Mouse (Mus musculus): ENCODE measurements around the gene Tmem169. TPM values are rescaled to one million over a fixed set of nuclear protein-coding genes. Genes with fewer than 3 reads are reported as not detected.
"Not testable (repeated sequence)": the region's sequence is repeated elsewhere in the genome, so short reads cannot be mapped to it uniquely, and the experiment has no call there.

Tmem169 gene
- 5.5 and 6.3 TPM in 2 replicates for polyA plus RNA-seq (2016; fragmentation: Nextera tagmentation; extraction: Ambion mirVana)

DNA sequence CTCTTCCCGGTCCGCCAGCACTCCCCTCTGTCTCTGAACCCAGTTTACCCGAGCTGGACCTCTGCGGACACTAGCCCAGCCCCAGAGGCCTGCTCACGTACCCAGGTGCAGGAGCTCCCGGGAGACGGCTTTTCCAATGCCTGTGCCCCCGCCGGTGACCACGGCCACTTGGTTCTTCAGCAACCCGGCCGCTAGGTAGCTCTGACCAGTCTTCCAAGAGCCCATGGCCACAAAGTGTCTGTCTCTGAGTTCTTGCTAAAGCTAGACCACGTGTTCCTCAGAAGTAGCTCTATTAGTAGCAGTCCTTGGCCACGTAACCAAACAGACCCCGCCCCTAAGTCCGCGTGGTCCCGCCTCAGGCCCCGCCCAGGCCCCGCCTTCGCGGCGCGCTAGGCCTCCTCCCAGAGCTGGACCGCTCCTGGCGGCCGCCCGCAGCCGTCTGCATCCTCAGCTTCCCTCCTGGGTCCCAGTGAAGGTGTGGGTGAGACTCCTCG lies at the start of gene Tmem169, which contains the start of gene Pecr:
Gene Tmem169 (plus strand): TSS at position 378 of the 494 bp plus-strand sequence.
Gene Pecr (minus strand): TSS at position 323 of the 494 bp plus-strand sequence.
- Histone ChIP-seq H3K4me1 (replicated peaks) (0 out of 2 replicates have a peak, but pooled peaks cover 10% of the 10 kb centered on the region), H3K9ac (replicated peaks) (peak within 1 kb of the TSS; percentile 67), H3K36me3 (no peaks in the 10 kb centered on the region), H3K9me3 (no peaks in the 10 kb centered on the region), H3K27ac (peak within 1 kb of the TSS; percentile 79), H3K4me2 (peak within 1 kb of the TSS; percentile 82), H3K27me3 (0 out of 2 replicates have a peak, but pooled peaks cover 3% of the 10 kb centered on the region), H3K4me3 (replicated peaks) (peak within 1 kb of the TSS; percentile 59)
- under 1% methylated on average over 30 of the region's 30 CpGs for WGBS
- ATAC-seq (ENCODE audit: insufficient number of reproducible peaks, insufficient read depth, low FRiP score, low TSS enrichment, low read depth): peak; percentile 99

DNA sequence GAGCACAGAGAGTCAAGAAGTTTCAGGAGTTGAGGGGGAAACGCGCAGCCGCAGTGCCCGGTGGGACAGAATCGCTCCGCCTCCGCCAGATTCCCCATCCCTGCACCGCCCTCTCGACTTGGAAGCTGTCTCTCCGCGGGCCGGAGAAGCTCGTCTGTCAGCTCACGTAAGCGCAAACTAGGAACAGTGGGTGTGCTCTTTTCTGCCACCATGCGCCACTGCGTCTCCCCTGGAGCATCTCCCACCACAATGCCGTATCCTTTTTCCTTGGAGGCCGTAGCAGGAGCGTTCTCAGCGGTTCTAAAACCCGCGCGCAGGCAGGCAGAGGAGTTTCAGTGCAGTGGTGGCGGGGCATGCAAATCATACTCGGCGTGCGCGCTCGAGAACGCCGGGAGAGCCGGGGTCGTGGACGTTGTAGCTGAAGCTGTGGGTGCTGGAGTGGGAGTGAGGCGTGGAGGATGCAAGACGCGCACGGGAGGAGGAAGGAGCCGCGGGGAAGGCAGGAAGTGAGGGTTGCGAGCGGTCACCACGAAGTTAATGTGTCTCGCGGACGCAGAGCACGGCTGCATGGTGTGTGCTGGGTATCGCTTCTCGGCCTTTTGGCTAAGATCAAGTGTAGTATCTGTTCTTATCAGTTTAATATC lies 47.7 kb upstream of the Tmem169 start:
- under 1% methylated on average over 35 of the region's 50 CpGs for WGBS
- peak overlapping the region; percentile 81 for H3K27ac ChIP-seq
- peak overlapping the region; percentile 57 for H3K4me3 ChIP-seq (replicated peaks)
- H3K4me2 ChIP-seq: peak overlapping the region; percentile 64
- H3K9me3 ChIP-seq; H3K36me3 ChIP-seq; H3K4me1 ChIP-seq (replicated peaks): not testable (repeated sequence)
- peak overlapping the region; percentile 60 for H3K9ac ChIP-seq (replicated peaks)
- H3K27me3 ChIP-seq: peaks cover 14% of the 10 kb centered on the region
- ATAC-seq (ENCODE audit: insufficient number of reproducible peaks, insufficient read depth, low FRiP score, low TSS enrichment, low read depth): peak; percentile 72

DNA sequence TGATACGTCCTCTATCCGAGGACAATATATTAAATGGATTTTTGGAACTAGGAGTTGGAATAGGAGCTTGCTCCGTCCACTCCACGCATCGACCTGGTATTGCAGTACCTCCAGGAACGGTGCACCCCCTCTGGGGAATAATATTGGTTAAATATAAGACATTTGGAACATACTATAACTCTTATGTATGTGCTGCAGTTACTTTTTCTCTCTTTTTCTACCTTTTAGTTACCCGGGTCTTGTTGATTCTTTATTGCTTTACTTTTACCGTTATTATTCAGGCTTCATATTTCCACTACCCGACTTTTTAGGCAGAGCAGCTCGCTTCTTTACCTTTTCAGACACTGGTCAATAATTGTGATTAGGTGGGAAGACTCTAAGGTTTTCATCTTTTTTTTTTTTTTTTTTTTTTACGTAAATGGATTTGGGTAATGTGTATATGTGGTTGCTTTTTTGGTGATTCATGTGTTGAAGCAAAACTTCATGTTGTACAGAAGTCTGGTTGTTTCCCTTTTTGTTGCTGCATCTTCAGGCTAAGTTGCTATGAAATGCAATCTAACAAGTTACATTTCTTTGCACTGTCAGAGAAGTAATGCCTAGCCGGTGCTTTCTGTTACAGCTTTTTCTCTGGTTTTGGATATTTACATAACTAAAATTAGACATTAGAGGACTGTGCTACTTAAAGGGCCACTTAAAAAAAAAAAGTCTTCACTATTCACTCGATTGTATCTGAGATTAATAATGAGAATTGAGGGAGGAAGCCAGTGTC lies 47.0 kb upstream of the Tmem169 start:
- H3K27ac ChIP-seq: no peak overlapping the region
- peak overlapping the region; percentile 21; the same call in 1 of the 2 replicates for H3K4me3 ChIP-seq (replicated peaks)
- no peak overlapping the region for H3K9ac ChIP-seq (replicated peaks)
- no peaks in the 10 kb centered on the region for H3K36me3 ChIP-seq
- H3K9me3 ChIP-seq: no peaks in the 10 kb centered on the region
- peaks cover 14% of the 10 kb centered on the region for H3K27me3 ChIP-seq
- peak overlapping the region; percentile 44 for H3K4me2 ChIP-seq
- H3K4me1 ChIP-seq (replicated peaks): peaks cover 9% of the 10 kb centered on the region
- WGBS: 5% methylated on average over 11 of the region's 13 CpGs
- ATAC-seq (ENCODE audit: insufficient number of reproducible peaks, insufficient read depth, low FRiP score, low TSS enrichment, low read depth): peak; percentile 80; the same call in 1 of the 2 replicates

DNA sequence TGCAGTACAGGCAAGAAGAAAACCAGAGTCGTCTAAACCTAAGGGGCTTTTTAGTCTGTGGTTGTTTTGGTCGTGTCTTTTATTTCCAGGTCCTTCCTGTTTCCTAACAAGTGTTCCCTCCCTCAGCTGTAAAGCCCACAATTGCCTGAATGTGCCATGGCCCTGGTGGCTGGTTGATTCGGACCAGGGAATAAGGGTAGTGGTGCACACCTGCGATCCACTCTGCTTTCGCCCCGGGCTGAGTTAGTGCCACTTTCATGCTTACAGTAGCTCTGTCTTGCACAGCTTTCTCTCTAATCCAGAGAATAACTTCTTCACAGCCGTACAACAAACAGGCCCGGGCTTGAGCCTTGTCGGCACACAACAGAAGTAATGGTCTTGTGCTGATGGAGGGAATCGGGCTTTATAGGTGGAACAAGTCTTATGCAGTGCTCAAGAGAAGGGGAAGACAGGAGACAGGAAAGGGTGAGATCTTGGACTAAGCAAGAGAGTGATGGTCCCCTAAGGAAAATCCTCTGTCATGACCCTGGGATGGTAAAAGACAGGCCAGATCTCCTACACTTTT lies 46.1 kb upstream of the Tmem169 start:
- peak overlapping the region; percentile 44 for H3K4me2 ChIP-seq
- peaks cover 9% of the 10 kb centered on the region for H3K4me1 ChIP-seq (replicated peaks)
- no peaks in the 10 kb centered on the region for H3K36me3 ChIP-seq
- H3K27me3 ChIP-seq: peaks cover 14% of the 10 kb centered on the region
- H3K4me3 ChIP-seq (replicated peaks): 0 out of 2 replicates have a peak overlapping the region, but pooled peaks have one; percentile 13
- 0 out of 2 replicates have a peak overlapping the region, but pooled peaks have one; percentile 27 for H3K9ac ChIP-seq (replicated peaks)
- 57% methylated on average over 10 of the region's 10 CpGs for WGBS
- H3K27ac ChIP-seq: no peak overlapping the region; the same call in 1 of the 2 replicates
- no peak for ATAC-seq (ENCODE audit: insufficient number of reproducible peaks, insufficient read depth, low FRiP score, low TSS enrichment, low read depth)
- no peaks in the 10 kb centered on the region for H3K9me3 ChIP-seq

DNA sequence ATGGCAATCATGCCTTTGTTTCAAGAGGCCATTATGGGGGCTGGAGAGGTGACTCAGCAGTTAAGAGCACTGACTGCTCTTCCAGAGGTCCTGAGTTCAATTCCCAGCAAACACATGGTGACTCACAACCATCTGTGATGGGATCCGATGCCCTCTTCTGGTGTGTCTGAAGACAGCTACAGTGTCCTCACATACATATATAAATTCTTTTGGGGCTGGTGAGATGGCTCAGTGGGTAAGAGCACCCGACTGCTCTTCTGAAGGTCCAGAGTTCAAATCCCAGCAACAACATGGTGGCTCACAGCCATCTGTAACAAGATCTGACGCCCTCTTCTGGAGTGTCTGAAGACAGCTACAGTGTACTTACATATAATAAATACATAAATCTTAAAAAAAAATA lies 45.1 kb upstream of the Tmem169 start:
- not testable (repeated sequence) for ATAC-seq (ENCODE audit: insufficient number of reproducible peaks, insufficient read depth, low FRiP score, low TSS enrichment, low read depth); H3K4me3 ChIP-seq (replicated peaks); H3K9ac ChIP-seq (replicated peaks); H3K4me1 ChIP-seq (replicated peaks); H3K36me3 ChIP-seq; H3K4me2 ChIP-seq; H3K9me3 ChIP-seq; H3K27ac ChIP-seq
- peaks cover 14% of the 10 kb centered on the region for H3K27me3 ChIP-seq
- 79% methylated on average over 3 of the region's 3 CpGs for WGBS

DNA sequence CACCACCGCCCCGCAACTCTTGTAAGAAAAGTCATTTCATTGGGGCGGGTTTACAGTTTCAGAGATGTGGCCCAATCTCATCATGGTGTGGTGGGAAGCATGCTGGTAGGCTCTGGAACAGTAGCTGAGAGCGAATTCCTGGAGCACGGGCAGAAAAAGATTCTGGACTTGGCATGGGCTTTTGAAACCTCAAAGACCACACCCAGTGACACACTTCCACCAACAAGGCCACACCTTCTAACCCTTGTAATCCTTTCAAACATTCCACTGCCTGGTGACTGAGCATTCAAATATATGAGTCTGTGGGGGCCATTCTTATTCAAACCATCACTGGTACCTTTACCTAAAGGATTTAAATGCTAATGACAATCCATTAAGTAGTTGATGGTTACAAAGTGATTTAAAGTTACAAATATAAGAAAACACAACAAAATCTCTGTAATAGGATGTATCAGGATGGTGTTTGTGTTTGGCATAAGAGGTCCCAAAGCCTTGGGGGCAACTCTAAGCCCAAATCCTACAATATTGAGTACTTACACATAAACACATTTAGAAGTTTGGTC lies 41.5 kb upstream of the Tmem169 start:
- ATAC-seq (ENCODE audit: insufficient number of reproducible peaks, insufficient read depth, low FRiP score, low TSS enrichment, low read depth): no peak
- Histone ChIP-seq H3K4me3 (replicated peaks) (no peak overlapping the region), H3K4me1 (replicated peaks) (peaks cover 8% of the 10 kb centered on the region), H3K9me3 (no peaks in the 10 kb centered on the region), H3K4me2 (no peak overlapping the region), H3K9ac (replicated peaks) (no peak overlapping the region), H3K27me3 (no peaks in the 10 kb centered on the region; the same call in 1 of the 2 replicates), H3K36me3 (no peaks in the 10 kb centered on the region), H3K27ac (no peak overlapping the region)
- WGBS: 84% methylated on average over 5 of the region's 5 CpGs

DNA sequence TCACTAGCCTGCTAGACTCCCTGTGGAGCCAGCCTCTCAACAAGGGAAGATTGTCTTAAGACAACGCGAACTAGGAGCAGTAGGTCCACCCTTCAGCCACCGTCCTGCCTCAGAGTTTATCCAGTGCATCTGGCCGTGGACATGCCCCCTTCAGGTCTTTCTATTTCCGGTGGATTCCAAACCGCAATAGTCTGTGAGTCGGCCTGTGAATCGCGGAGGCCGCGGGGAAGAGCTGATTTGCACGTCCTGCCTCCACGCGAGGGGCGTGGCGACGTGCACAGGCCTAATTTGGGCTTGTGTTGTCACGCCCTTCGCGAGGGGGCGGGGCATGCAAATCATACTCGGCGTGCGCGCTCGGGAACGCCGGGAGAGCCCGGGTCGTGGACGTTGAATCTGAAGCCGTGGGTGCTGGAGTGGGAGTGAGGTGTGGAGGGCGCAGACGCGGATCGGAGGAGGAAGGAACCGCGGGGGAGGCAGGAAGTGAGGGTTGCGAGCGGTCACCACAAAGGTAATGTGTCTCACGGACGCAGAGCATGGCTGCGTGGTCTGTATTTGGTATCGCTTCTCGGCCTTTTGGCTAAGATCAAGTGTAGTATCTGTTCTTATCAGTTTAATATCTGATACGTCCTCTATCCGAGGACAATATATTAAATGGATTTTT lies 40.4 kb upstream of the Tmem169 start:
- Histone ChIP-seq H3K27ac (peak overlapping the region; percentile 98), H3K4me2 (peak overlapping the region; percentile 63), H3K9ac (replicated peaks) (peak overlapping the region; percentile 72), H3K9me3 (no peaks in the 10 kb centered on the region), H3K36me3 (no peaks in the 10 kb centered on the region), H3K4me1 (replicated peaks) (no peaks in the 10 kb centered on the region), H3K27me3 (no peaks in the 10 kb centered on the region), H3K4me3 (replicated peaks) (peak overlapping the region; percentile 43)
- peak; percentile 92 for ATAC-seq (ENCODE audit: insufficient number of reproducible peaks, insufficient read depth, low FRiP score, low TSS enrichment, low read depth)
- under 1% methylated on average over 47 of the region's 47 CpGs for WGBS

DNA sequence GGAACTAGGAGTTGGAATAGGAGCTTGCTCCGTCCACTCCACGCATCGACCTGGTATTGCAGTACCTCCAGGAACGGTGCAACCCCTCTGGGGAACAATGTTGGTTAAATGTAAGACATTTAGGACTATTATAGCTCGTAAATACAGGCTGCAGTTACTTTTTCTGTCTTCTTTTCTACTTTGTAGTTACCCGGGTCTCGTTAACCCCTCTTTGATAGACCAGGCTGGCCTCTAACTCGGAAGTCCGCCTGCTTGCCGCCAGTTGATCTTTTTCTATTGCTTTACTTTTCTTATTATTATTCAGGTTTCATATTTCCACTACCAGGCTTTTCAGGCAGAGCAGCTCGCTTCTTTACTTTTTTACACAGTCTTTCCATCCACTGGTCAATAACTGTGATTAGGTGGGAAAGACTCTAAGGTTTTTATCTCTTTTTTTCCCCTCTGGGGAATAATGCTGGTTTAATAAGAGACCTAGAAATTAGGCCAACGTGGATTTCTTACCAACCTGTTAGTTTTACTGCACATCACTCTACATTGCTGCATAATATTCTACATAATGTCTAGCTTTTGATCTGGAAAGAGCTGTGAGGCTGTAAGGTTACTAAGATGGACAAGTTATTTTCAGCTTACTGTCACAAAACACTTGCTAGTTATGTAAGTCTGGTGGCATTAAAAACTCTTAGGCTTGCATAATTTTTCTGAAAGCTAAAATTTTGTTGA lies 39.7 kb upstream of the Tmem169 start:
- H3K4me1 ChIP-seq (replicated peaks): no peaks in the 10 kb centered on the region
- peak overlapping the region; percentile 51; the same call in 1 of the 2 replicates for H3K27ac ChIP-seq
- peak overlapping the region; percentile 43 for H3K4me3 ChIP-seq (replicated peaks)
- 0% methylated on average over 12 of the region's 12 CpGs for WGBS
- no peaks in the 10 kb centered on the region for H3K27me3 ChIP-seq
- no peaks in the 10 kb centered on the region for H3K9me3 ChIP-seq
- peak; percentile 88 for ATAC-seq (ENCODE audit: insufficient number of reproducible peaks, insufficient read depth, low FRiP score, low TSS enrichment, low read depth)
- peak overlapping the region; percentile 63; the same call in 1 of the 2 replicates for H3K4me2 ChIP-seq
- H3K9ac ChIP-seq (replicated peaks): no peak overlapping the region
- no peaks in the 10 kb centered on the region for H3K36me3 ChIP-seq

DNA sequence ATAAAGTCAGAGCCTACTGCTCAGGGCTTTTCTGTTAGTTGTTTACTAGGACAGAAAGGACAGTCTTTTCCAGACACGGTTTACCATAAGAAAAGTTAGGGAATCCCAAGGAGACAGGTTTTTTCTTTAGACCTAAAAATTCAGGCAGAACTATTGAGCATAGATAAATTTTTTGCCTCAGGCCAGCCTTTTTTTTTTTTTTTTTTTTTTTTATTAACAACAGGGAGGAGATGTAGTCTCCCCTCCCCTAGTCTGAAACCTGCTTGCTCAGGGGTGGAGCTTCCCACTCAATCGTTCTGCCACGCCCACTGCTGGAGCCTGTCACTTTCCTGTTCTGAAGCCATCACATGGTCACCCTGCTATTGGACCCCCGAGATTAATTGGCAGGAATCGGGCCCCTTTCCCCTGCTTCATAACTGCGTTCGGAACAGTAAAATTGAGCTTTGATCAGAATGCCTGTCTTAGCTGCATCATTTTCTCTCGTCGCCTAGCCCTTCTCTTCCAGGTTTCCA lies 35.9 kb upstream of the Tmem169 start:
- H3K9ac ChIP-seq (replicated peaks); H3K4me1 ChIP-seq (replicated peaks); ATAC-seq (ENCODE audit: insufficient number of reproducible peaks, insufficient read depth, low FRiP score, low TSS enrichment, low read depth); H3K9me3 ChIP-seq; H3K4me2 ChIP-seq; H3K27me3 ChIP-seq; H3K36me3 ChIP-seq; H3K27ac ChIP-seq; H3K4me3 ChIP-seq (replicated peaks): not testable (repeated sequence)
- 41% methylated on average over 9 of the region's 9 CpGs for WGBS

DNA sequence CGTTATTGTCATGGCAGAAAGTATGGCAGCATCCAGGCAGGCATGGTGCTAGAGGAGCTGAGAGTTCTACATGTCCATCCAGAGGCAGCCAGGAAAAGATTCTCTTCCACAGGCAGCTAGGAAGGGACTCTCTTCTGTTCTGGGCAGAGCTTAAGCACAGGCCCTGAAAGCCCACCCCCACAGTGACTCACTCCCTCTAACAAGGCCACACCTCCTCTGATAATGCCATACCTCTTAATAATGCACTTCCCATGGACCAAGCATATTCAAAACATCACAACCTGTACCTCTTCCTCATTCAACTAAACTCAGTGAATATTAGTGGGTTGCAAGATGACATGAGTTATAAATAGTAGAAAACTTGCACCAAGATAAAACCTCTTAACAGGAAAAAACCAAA lies 32.4 kb upstream of the Tmem169 start:
- no peak overlapping the region for H3K27ac ChIP-seq
- H3K36me3 ChIP-seq: no peaks in the 10 kb centered on the region
- 82% methylated on average over 1 of the region's 1 CpGs for WGBS
- no peaks in the 10 kb centered on the region for H3K27me3 ChIP-seq
- H3K4me1 ChIP-seq (replicated peaks): peaks cover 22% of the 10 kb centered on the region
- no peak overlapping the region for H3K4me2 ChIP-seq
- no peak for ATAC-seq (ENCODE audit: insufficient number of reproducible peaks, insufficient read depth, low FRiP score, low TSS enrichment, low read depth)
- H3K9ac ChIP-seq (replicated peaks): no peak overlapping the region
- no peak overlapping the region for H3K4me3 ChIP-seq (replicated peaks)
- no peaks in the 10 kb centered on the region for H3K9me3 ChIP-seq

Data from limb, embryonic 12.5 days (tissue).